Mouse (Mus musculus): ENCODE data around the gene Shisal2a. TPM values are rescaled to one million over a fixed set of nuclear protein-coding genes. Genes with fewer than 3 reads are reported as not detected.
A peak's percentile ranks its signal among the peaks of the same experiment; 100 is the strongest.

Gene Shisal2a
- polyA plus RNA-seq, 1 experiment from 2014 or later = 1.8 TPM

DNA sequence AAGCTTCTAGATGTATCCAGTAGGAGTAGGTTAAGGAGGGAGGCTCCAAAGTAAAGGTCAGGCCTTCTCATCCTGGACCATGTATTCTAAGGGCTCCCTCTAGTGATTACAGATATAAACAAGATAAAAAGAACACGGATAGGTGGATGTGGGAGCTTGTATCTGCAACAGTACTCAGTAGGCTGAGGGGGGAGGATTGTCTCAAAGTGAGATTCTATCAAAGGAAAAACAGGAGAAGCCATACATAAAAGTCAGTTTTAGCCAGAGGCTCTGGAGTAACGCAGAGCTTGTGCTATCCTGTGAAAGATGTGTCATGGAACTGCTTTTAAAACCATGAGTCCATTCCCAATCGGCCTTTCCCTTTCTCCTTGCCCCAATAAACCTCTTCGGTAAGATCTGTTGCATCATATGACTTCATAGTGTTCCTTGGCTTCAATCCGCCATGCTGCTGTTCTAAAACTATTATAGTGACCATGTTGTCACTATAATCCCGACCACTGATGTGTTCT lies 56.0 kb downstream of the Shisal2a start:
- peaks cover 27% of the 10 kb centered on the region for H3K36me3 ChIP-seq (replicated peaks)
- peak overlapping the region; percentile 94 for H3K27ac ChIP-seq
- DNase-seq (ENCODE audit: extremely low spot score, low spot score) = no peak
- no peaks in the 10 kb centered on the region for H3K27me3 ChIP-seq (ENCODE audit: poor library complexity, severe bottlenecking)
- 45% methylated on average over 6 of the region's 6 CpGs for WGBS
- H3K9me3 ChIP-seq = no peaks in the 10 kb centered on the region
- peak overlapping the region; percentile 81 for H3K4me3 ChIP-seq
- peaks cover 15% of the 10 kb centered on the region for H3K4me1 ChIP-seq

DNA sequence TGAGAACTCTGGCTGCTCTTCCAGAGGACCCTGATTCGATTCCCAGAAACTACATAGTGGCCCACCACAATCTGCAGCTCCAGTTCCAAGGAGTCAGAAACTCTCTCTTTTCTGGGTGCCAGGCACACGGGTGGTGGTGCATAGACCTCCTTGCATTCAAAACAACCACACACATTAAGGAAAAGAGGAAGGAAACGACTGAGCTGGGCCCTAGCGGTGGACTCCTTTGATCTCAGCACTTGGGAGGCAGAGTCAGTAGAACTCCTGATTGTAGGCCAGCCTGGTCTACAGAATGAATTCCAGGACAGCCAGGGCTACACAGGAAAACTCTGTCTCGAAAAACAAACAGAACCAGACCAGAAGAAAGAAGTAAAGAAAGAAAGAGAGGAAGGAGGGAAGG lies 59.6 kb downstream of the Shisal2a start:
- H3K4me1 ChIP-seq = peaks cover 11% of the 10 kb centered on the region
- H3K9me3 ChIP-seq = no peaks in the 10 kb centered on the region
- WGBS = 74% methylated on average over 5 of the region's 5 CpGs
- no peak overlapping the region for H3K27ac ChIP-seq
- no peak overlapping the region for H3K4me3 ChIP-seq
- no peak for DNase-seq (ENCODE audit: extremely low spot score, low spot score)
- H3K36me3 ChIP-seq (replicated peaks) = no peaks in the 10 kb centered on the region
- no peaks in the 10 kb centered on the region for H3K27me3 ChIP-seq (ENCODE audit: poor library complexity, severe bottlenecking)

DNA sequence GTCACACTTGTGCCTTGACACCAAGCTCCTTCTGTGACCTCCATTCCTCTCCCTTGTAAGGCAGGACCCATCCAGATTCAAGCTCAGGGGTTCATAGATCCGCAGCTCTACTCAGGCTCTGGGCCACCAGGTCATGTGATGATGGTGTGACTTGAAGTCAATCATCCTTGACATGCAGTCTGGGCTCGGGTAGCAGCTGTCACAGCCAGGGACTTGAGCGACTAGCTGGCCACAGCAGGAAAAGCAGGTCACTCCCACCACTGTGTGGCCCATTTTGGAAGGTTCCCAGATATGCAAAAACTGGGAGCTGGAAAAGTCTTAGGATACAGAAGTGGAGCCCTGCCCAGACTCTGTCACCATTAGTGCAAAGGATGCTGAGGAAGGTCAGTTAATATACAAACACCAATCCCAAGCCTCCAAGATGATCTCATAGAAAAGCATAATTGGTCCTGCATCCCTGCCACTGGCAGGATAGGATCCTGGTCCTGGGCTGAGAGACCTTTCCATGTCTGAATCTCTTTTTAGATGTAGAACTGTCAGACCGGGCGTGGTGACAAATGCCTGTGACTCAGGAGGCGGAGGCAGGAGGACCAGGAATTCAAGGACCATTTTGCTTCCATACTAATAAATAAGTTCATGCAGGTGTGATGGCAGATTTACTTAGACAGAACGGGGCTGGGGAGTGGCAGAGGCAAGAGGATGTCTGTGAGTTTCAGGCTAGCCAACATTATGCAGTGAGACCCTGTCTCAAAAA lies 62.3 kb downstream of the Shisal2a start:
- no peaks in the 10 kb centered on the region for H3K4me1 ChIP-seq
- no peak overlapping the region for H3K4me3 ChIP-seq
- WGBS = 87% methylated on average over 7 of the region's 7 CpGs
- H3K27ac ChIP-seq = no peak overlapping the region
- no peak for DNase-seq (ENCODE audit: extremely low spot score, low spot score)
- no peaks in the 10 kb centered on the region for H3K9me3 ChIP-seq
- H3K27me3 ChIP-seq (ENCODE audit: poor library complexity, severe bottlenecking) = no peaks in the 10 kb centered on the region
- no peaks in the 10 kb centered on the region for H3K36me3 ChIP-seq (replicated peaks)

DNA sequence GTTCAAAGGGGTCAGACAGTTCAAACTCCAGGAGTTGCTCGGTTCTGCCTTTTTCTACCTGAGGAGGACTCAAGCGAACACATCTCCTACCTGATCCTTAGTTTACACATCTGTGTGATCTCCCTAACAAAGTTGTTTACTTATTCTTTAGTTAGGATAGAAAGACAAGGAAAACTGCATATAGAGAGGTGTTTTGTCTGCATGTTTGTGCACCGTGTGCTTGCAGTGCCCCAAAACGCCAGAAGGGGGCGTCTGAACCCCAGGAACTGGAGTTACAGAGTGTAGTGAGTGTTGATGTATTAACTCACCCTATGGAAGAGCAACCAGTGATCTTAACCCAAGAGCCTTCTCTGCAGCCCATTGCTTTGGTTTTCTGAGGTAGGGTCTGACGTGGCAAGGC lies 63.4 kb downstream of the Shisal2a start:
- H3K27ac ChIP-seq = no peak overlapping the region
- H3K4me3 ChIP-seq = no peak overlapping the region
- DNase-seq (ENCODE audit: extremely low spot score, low spot score) = no peak
- no peaks in the 10 kb centered on the region for H3K4me1 ChIP-seq
- WGBS = 72% methylated on average over 6 of the region's 6 CpGs
- no peaks in the 10 kb centered on the region for H3K36me3 ChIP-seq (replicated peaks)
- H3K9me3 ChIP-seq = no peaks in the 10 kb centered on the region
- no peaks in the 10 kb centered on the region for H3K27me3 ChIP-seq (ENCODE audit: poor library complexity, severe bottlenecking)

DNA sequence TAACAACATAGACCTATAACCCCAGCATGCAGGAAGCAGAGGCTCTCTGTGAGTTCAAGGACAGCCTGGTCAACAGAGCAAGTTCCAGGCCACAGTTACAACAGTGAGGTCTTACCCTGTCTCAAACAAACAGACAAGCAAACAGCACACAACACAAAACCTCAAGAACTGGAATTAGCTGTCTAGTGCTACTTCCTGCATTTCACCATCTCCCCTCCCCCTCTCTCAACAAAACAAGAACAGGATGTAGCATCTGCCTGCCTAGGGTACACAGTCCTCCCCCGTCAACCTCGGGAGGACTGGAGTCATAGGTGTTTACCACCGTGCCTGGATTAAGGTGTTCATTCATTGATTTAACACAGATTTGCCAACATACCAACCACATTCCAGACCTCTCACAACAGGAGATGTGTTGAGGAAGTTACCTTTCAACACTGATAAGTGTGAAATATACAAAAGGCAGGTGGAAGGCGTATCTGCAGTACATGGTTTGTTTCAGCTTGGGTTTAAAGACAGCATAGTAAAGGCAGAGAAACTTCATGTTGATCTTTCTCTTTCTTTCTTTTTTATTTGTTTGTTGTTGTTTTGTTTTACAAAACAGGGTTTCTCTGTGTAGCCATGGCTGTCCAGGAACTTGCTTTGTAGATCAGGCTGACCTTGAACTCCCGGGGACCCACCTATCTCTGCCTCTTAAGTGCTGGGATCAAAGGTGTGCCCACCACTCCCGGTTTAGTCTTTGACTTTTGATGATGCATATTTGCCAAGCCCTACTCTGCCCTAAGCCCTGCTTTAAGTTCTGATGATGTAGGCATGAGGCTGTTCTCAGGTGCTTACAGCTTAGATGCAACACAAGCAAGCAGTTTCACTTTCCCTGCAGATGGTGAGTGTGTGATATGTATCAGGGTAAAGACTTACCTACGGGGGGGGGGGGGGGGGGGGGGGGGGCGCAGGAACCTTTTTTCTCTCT lies 64.2 kb downstream of the Shisal2a start:
- Histone ChIP-seq H3K4me3 (no peak overlapping the region), H3K9me3 (no peaks in the 10 kb centered on the region), H3K27ac (no peak overlapping the region), H3K27me3 (ENCODE audit: poor library complexity, severe bottlenecking) (no peaks in the 10 kb centered on the region), H3K4me1 (no peaks in the 10 kb centered on the region), H3K36me3 (replicated peaks) (no peaks in the 10 kb centered on the region)
- WGBS = 78% methylated on average over 8 of the region's 8 CpGs
- DNase-seq (ENCODE audit: extremely low spot score, low spot score) = no peak

Other genes starting within 250 kb of the Shisal2a start
- gene Scp2, start 238.4 kb downstream of the Shisal2a start, polyA plus RNA-seq (2016; fragmentation: Nextera tagmentation; extraction: Ambion mirVana) = 187 and 190 TPM in 2 replicates
- gene Echdc2, start 217.9 kb downstream of the Shisal2a start, polyA plus RNA-seq (2016; fragmentation: Nextera tagmentation; extraction: Ambion mirVana) = 22.8 and 23.6 TPM in 2 replicates
- gene Zyg11a, start 165.3 kb downstream of the Shisal2a start, polyA plus RNA-seq (2016; fragmentation: Nextera tagmentation; extraction: Ambion mirVana) = not detected in 2 replicates
- gene Zyg11b, start 82.3 kb downstream of the Shisal2a start, polyA plus RNA-seq (2016; fragmentation: Nextera tagmentation; extraction: Ambion mirVana) = 13.5 and 13.9 TPM in 2 replicates
- gene Coa7, start 55.2 kb downstream of the Shisal2a start, polyA plus RNA-seq (2016; fragmentation: Nextera tagmentation; extraction: Ambion mirVana) = 73.6 and 79.3 TPM in 2 replicates
- 30.5 and 34.8 TPM in 2 replicates for gene Gpx7, start 23.6 kb upstream of the Shisal2a start, polyA plus RNA-seq (2016; fragmentation: Nextera tagmentation; extraction: Ambion mirVana)
- 83.3 and 85.1 TPM in 2 replicates for gene Tut4, start 76.1 kb upstream of the Shisal2a start, polyA plus RNA-seq (2016; fragmentation: Nextera tagmentation; extraction: Ambion mirVana)
- 130 and 136 TPM in 2 replicates for gene Prpf38a, start 196.0 kb upstream of the Shisal2a start, polyA plus RNA-seq (2016; fragmentation: Nextera tagmentation; extraction: Ambion mirVana)
- 25.0 and 27.1 TPM in 2 replicates for gene Orc1, start 196.1 kb upstream of the Shisal2a start, polyA plus RNA-seq (2016; fragmentation: Nextera tagmentation; extraction: Ambion mirVana)
- gene Cc2d1b, start 236.6 kb upstream of the Shisal2a start, polyA plus RNA-seq (2016; fragmentation: Nextera tagmentation; extraction: Ambion mirVana) = 23.6 and 27.7 TPM in 2 replicates